Mouse (Mus musculus) heart, embryonic 11.5 days (tissue): Measurements from ENCODE around the gene Cmah. TPM values are rescaled to one million over a fixed set of nuclear protein-coding genes. Genes with fewer than 3 reads are reported as not detected.

Experiments
- ATAC-seq: fragments of 200-750 bp; cut with Nextera tagmentation; replicated peaks from 2 replicates; pipeline ENCODE4 v1.8.0; 2017; ENCODE audit warnings: moderate library complexity; ENCODE audit not compliant: insufficient number of reproducible peaks, low FRiP score, low TSS enrichment
- H3K27ac ChIP-seq: fragments of 300-500 bp; sonication (generic); 2 replicates; pipeline ENCODE4 v1.5.1; 2014; ENCODE audit warnings: mild to moderate bottlenecking, low read depth, low read length
- H3K27me3 ChIP-seq: fragments of 300-500 bp; sonication (generic); 2 replicates; pipeline ENCODE4 v1.6.1; 2014; ENCODE audit warnings: mild to moderate bottlenecking, low read length, mixed read lengths; ENCODE audit not compliant: control insufficient read depth, insufficient read depth
- H3K36me3 ChIP-seq: fragments of 300-500 bp; sonication (generic); 2 replicates; pipeline ENCODE4 v1.6.1; 2014; ENCODE audit warnings: mild to moderate bottlenecking, low read length, moderate library complexity, mixed read lengths; ENCODE audit not compliant: control insufficient read depth, insufficient read depth
- H3K4me1 ChIP-seq: fragments of 300-500 bp; sonication (generic); 2 replicates; pipeline ENCODE4 v1.6.1; 2014; ENCODE audit warnings: low read length; ENCODE audit not compliant: control insufficient read depth, insufficient read depth
- H3K4me2 ChIP-seq: fragments of 300-500 bp; sonication (generic); 2 replicates; pipeline ENCODE4 v1.6.1; 2014; ENCODE audit warnings: mild to moderate bottlenecking, moderate library complexity
- H3K4me3 ChIP-seq: fragments of 300-500 bp; sonication (generic); 2 replicates; pipeline ENCODE4 v1.5.1; 2014; ENCODE audit warnings: low read depth, low read length
- H3K9ac ChIP-seq: fragments of 300-500 bp; sonication (generic); 2 replicates; pipeline ENCODE4 v1.6.1; 2014; ENCODE audit warnings: mild to moderate bottlenecking, low read depth, low read length, moderate library complexity
- H3K9me3 ChIP-seq: fragments of 300-500 bp; sonication (generic); replicated peaks from 2 replicates; pipeline ENCODE4 v1.6.1; 2016; ENCODE audit warnings: low read length; ENCODE audit not compliant: control insufficient read depth
- WGBS: fragments of 180-500 bp; shearing (Covaris S2); extraction: QIAGEN DNeasy Blood & Tissue Kit; methylation state at CpG from one replicate; pipeline ENCODE4 v1.1.7; 2014; ENCODE audit not compliant: insufficient replicate concordance; 5-methylcytosine and 5-hydroxymethylcytosine counted together
- polyA plus RNA-seq: library from polyadenylated mRNA; unstranded; fragments of >200 nt; fragmentation: Nextera tagmentation; extraction: Ambion mirVana; gene quantifications from 2 replicates; pipeline ENCODE4 v1.2.1, GENCODE M21; 2014

Gene Cmah
- polyA plus RNA-seq, 1 experiment from 2014 or later, result 0.54 TPM

GRCm38 (mm10) chr13:24442272-24442671 is 115.1 kb downstream of the Cmah start:
- Histone ChIP-seq H3K4me1 (no peaks in the 10 kb centered on the region), H3K27ac (no peak overlapping the region), H3K4me2 (no peak overlapping the region), H3K27me3 (no peaks in the 10 kb centered on the region), H3K9me3 (no peaks in the 10 kb centered on the region), H3K9ac (no peak overlapping the region), H3K36me3 (no peaks in the 10 kb centered on the region), H3K4me3 (no peak overlapping the region)
- ATAC-seq, result no peak
- 62% methylated on average over 6 of the region's 6 CpGs for WGBS

GRCm38 (mm10) chr13:24443763-24444347 is 116.7 kb downstream of the Cmah start:
- WGBS, result 74% methylated on average over 4 of the region's 4 CpGs
- ATAC-seq, result no peak
- H3K9me3 ChIP-seq, result no peaks in the 10 kb centered on the region
- H3K4me1 ChIP-seq, result no peaks in the 10 kb centered on the region
- H3K36me3 ChIP-seq, result no peaks in the 10 kb centered on the region
- H3K9ac ChIP-seq, result no peak overlapping the region
- no peak overlapping the region for H3K4me3 ChIP-seq
- H3K27me3 ChIP-seq, result no peaks in the 10 kb centered on the region
- no peak overlapping the region for H3K27ac ChIP-seq
- H3K4me2 ChIP-seq, result no peak overlapping the region

- no peaks in the 10 kb centered on the region for H3K4me1 ChIP-seq
- no peaks in the 10 kb centered on the region for H3K9me3 ChIP-seq
Observed at GRCm38 (mm10) chr13:24444709-24445108, 117.5 kb downstream of the Cmah start.

DNA sequence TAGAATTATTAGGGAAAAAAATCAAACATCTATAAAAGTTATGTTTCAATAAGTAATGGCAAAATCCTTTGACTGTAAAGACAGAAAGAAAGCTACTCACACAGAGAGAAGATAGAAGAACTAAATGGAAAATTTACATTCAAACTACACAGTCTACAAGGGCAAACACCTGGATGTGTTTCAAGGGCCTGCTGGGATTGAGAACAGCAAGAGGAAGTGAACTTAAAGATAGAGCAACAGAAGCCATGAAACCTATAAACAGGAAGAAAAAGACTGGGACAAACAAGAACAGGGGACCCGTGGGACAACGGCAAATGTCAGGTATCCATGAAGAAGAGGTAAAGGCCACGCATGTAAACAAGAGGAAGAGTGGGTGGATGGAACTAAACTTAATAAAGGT is 118.0 kb downstream of the Cmah start:
- no peak overlapping the region for H3K9ac ChIP-seq
- no peak overlapping the region for H3K27ac ChIP-seq
- no peaks in the 10 kb centered on the region for H3K4me1 ChIP-seq
- WGBS, result 88% methylated on average over 3 of the region's 3 CpGs
- H3K9me3 ChIP-seq, result no peaks in the 10 kb centered on the region
- ATAC-seq, result no peak
- no peak overlapping the region for H3K4me3 ChIP-seq
- H3K4me2 ChIP-seq, result no peak overlapping the region
- no peaks in the 10 kb centered on the region for H3K27me3 ChIP-seq
- no peaks in the 10 kb centered on the region for H3K36me3 ChIP-seq

More at GRCm38 (mm10) chr13:24444709-24445108, 117.5 kb downstream of the Cmah start:
- WGBS, result 64% methylated on average over 4 of the region's 4 CpGs
- no peaks in the 10 kb centered on the region for H3K27me3 ChIP-seq
- no peak for ATAC-seq
- no peak overlapping the region for H3K27ac ChIP-seq
- no peaks in the 10 kb centered on the region for H3K36me3 ChIP-seq
- H3K4me3 ChIP-seq, result no peak overlapping the region
- H3K9ac ChIP-seq, result no peak overlapping the region
- no peak overlapping the region for H3K4me2 ChIP-seq

- Histone ChIP-seq H3K4me3 (no peak overlapping the region), H3K9me3 (no peaks in the 10 kb centered on the region), H3K4me2 (no peak overlapping the region), H3K4me1 (no peaks in the 10 kb centered on the region), H3K9ac (no peak overlapping the region), H3K36me3 (no peaks in the 10 kb centered on the region), H3K27ac (no peak overlapping the region), H3K27me3 (no peaks in the 10 kb centered on the region)
- 71% methylated on average over 4 of the region's 4 CpGs for whole genome bisulfite sequencing
- no peak for ATAC-seq
Observed at GRCm38 (mm10) chr13:24446081-24446480, 118.9 kb downstream of the Cmah start.

GRCm38 (mm10) chr13:24447043-24447442 is 119.8 kb downstream of the Cmah start:
- WGBS, result 59% methylated on average over 5 of the region's 5 CpGs
- no peak overlapping the region for H3K27ac ChIP-seq

GRCm38 (mm10) chr13:24448578-24448977 is 121.4 kb downstream of the Cmah start:
- H3K27ac ChIP-seq, result no peak overlapping the region
- H3K9ac ChIP-seq, result no peak overlapping the region
- WGBS, result 62% methylated on average over 6 of the region's 6 CpGs
- no peaks in the 10 kb centered on the region for H3K36me3 ChIP-seq
- H3K4me1 ChIP-seq, result no peaks in the 10 kb centered on the region
- no peak overlapping the region for H3K4me2 ChIP-seq
- no peak for ATAC-seq
- no peaks in the 10 kb centered on the region for H3K9me3 ChIP-seq
- H3K4me3 ChIP-seq, result no peak overlapping the region
- no peaks in the 10 kb centered on the region for H3K27me3 ChIP-seq

More at GRCm38 (mm10) chr13:24447043-24447442, 119.8 kb downstream of the Cmah start:
- Histone ChIP-seq H3K27me3 (no peaks in the 10 kb centered on the region), H3K36me3 (no peaks in the 10 kb centered on the region), H3K9ac (0 out of 2 replicates have a peak overlapping the region, but pooled peaks have one; percentile 30), H3K4me2 (no peak overlapping the region), H3K4me1 (no peaks in the 10 kb centered on the region), H3K9me3 (no peaks in the 10 kb centered on the region), H3K4me3 (no peak overlapping the region)
- no peak for ATAC-seq

DNA sequence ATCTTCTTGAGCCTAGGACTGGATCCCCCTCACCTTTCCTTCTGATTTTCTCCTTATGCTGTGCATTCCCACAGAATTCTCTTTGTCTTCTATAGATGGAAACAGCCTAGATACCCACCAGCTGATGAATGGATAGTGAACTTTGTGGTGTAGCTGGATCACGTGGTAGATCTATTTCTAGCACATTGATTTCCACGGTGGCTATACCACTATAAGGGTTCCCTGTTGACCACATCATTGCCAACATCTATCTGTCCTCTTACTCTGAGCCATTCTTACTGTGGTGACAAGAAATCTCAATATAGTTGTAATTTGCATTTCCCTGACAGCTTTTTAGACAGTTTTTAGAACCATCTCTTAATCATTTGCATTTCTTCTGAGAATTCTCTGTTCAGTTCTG is 124.3 kb downstream of the Cmah start:
- ATAC-seq, result no peak
- Histone ChIP-seq H3K36me3 (no peaks in the 10 kb centered on the region), H3K4me1 (no peaks in the 10 kb centered on the region), H3K27ac (no peak overlapping the region), H3K9me3 (no peaks in the 10 kb centered on the region), H3K27me3 (no peaks in the 10 kb centered on the region), H3K4me2 (no peak overlapping the region), H3K9ac (no peak overlapping the region), H3K4me3 (no peak overlapping the region)
- WGBS, result 66% methylated on average over 2 of the region's 2 CpGs

DNA sequence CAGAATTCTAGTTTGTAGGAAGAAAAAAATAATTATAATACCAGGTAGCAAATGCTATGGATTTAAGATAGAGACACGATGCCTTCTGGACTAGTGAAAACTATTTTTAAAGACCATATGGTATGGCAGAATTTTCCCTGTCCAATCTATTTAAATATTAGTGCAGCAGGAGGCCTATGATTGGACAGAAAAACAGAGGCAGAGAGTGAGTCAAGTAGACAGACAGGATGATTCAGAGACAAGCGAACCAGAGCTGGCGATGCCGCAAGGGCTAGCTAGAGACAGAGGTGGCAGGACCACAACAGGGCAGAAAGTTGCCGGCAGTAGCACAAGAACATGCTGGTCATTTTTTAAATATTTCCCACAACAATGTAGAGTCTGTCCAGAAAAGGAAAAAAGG is 126.5 kb downstream of the Cmah start:
- Histone ChIP-seq H3K27me3 (no peaks in the 10 kb centered on the region), H3K36me3 (no peaks in the 10 kb centered on the region), H3K9me3 (no peaks in the 10 kb centered on the region), H3K4me1 (no peaks in the 10 kb centered on the region), H3K4me2 (no peak overlapping the region), H3K27ac (no peak overlapping the region), H3K4me3 (no peak overlapping the region), H3K9ac (no peak overlapping the region)
- WGBS, result 92% methylated on average over 5 of the region's 5 CpGs
- no peak for ATAC-seq
